Mouse (Mus musculus) forebrain, embryonic 16.5 days (tissue): ENCODE results near the gene Lect2. TPM values are rescaled to one million over a fixed set of nuclear protein-coding genes. Genes with fewer than 3 reads are reported as not detected.

Experiments used
- ATAC-seq: fragments of 200-750 bp; cut with Nextera tagmentation; 2 replicates; pipeline ENCODE4 v1.8.0; 2017; ENCODE audit warnings: mild to moderate bottlenecking, moderate library complexity
- H3K27ac ChIP-seq: fragments of 300-500 bp; sonication (generic); 2 replicates; pipeline ENCODE4 v1.5.1; 2014; ENCODE audit warnings: low read length, control low read depth
- H3K27me3 ChIP-seq: fragments of 300-500 bp; sonication (generic); replicated peaks from 2 replicates; pipeline ENCODE4 v1.6.1; 2014; ENCODE audit warnings: low read length; ENCODE audit not compliant: control insufficient read depth, insufficient read depth
- H3K36me3 ChIP-seq: fragments of 300-500 bp; sonication (generic); 2 replicates; pipeline ENCODE4 v1.6.1; 2014; ENCODE audit not compliant: control insufficient read depth, insufficient read depth
- H3K4me1 ChIP-seq: fragments of 300-500 bp; sonication (generic); replicated peaks from 2 replicates; pipeline ENCODE4 v1.6.1; 2014; ENCODE audit warnings: low read length; ENCODE audit not compliant: control insufficient read depth, insufficient read depth
- H3K4me2 ChIP-seq: fragments of 300-500 bp; sonication (generic); 2 replicates; pipeline ENCODE4 v1.6.1; 2014; ENCODE audit warnings: mild to moderate bottlenecking, low read length, control low read depth
- H3K4me3 ChIP-seq: fragments of 300-500 bp; sonication (generic); replicated peaks from 2 replicates; pipeline ENCODE4 v1.5.1; 2014; ENCODE audit warnings: mild to moderate bottlenecking, low read length, control low read depth
- H3K9ac ChIP-seq: fragments of 300-500 bp; sonication (generic); replicated peaks from 2 replicates; pipeline ENCODE4 v1.6.1; 2014; ENCODE audit warnings: low read depth, low read length, control low read depth
- H3K9me3 ChIP-seq: fragments of 300-500 bp; sonication (generic); 2 replicates; pipeline ENCODE4 v1.6.1; 2016; ENCODE audit warnings: low read length; ENCODE audit not compliant: control insufficient read depth
- WGBS: fragments of 180-500 bp; shearing (Covaris S2); extraction: QIAGEN DNeasy Blood & Tissue Kit; methylation state at CpG from one replicate; pipeline ENCODE4 v1.1.7; 2014; 5-methylcytosine and 5-hydroxymethylcytosine counted together
- polyA plus RNA-seq: library from polyadenylated mRNA; unstranded; fragments of >200 nt; fragmentation: Nextera tagmentation; extraction: Ambion mirVana; gene quantifications from 2 replicates; pipeline ENCODE4 v1.2.1, GENCODE M21; 2015

Lect2 gene
- polyA plus RNA-seq, 1 experiment from 2014 or later, result not detected

GRCm38 (mm10) chr13:56506871-56507496 lies 41.3 kb downstream of the Lect2 start:
- WGBS, result 68% methylated on average over 6 of the region's 6 CpGs
- no peak for ATAC-seq
- no peaks in the 10 kb centered on the region for H3K36me3 ChIP-seq

GRCm38 (mm10) chr13:56501866-56502420 lies 46.4 kb downstream of the Lect2 start:
- Histone ChIP-seq H3K4me3 (no peak overlapping the region), H3K9me3 (no peaks in the 10 kb centered on the region), H3K9ac (no peak overlapping the region), H3K4me1 (no peaks in the 10 kb centered on the region), H3K4me2 (no peak overlapping the region), H3K27ac (no peak overlapping the region), H3K36me3 (no peaks in the 10 kb centered on the region), H3K27me3 (no peaks in the 10 kb centered on the region)
- 75% methylated on average over 6 of the region's 6 CpGs for WGBS
- no peak for ATAC-seq

More at GRCm38 (mm10) chr13:56506871-56507496, 41.3 kb downstream of the Lect2 start:
- Histone ChIP-seq H3K27ac (no peak overlapping the region), H3K9me3 (no peaks in the 10 kb centered on the region), H3K27me3 (no peaks in the 10 kb centered on the region), H3K4me2 (no peak overlapping the region), H3K4me1 (no peaks in the 10 kb centered on the region), H3K9ac (no peak overlapping the region), H3K4me3 (no peak overlapping the region)

- Histone ChIP-seq H3K9me3 (no peaks in the 10 kb centered on the region), H3K4me1 (no peaks in the 10 kb centered on the region), H3K9ac (no peak overlapping the region), H3K27ac (no peak overlapping the region), H3K27me3 (no peaks in the 10 kb centered on the region), H3K4me2 (no peak overlapping the region), H3K36me3 (no peaks in the 10 kb centered on the region), H3K4me3 (no peak overlapping the region)
- ATAC-seq, result no peak
- WGBS, result 91% methylated on average over 8 of the region's 8 CpGs
Measured at GRCm38 (mm10) chr13:56500636-56501035, 47.7 kb downstream of the Lect2 start.

- H3K4me2 ChIP-seq, result no peak overlapping the region
- no peak overlapping the region for H3K9ac ChIP-seq
- no peak overlapping the region for H3K4me3 ChIP-seq
- H3K27me3 ChIP-seq, result no peaks in the 10 kb centered on the region
- WGBS, result 81% methylated on average over 3 of the region's 3 CpGs
- no peak for ATAC-seq
- no peaks in the 10 kb centered on the region for H3K9me3 ChIP-seq
- no peaks in the 10 kb centered on the region for H3K4me1 ChIP-seq
- H3K27ac ChIP-seq, result no peak overlapping the region
- no peaks in the 10 kb centered on the region for H3K36me3 ChIP-seq
Measured at GRCm38 (mm10) chr13:56500132-56500531, 48.2 kb downstream of the Lect2 start.

- H3K27me3 ChIP-seq, result no peaks in the 10 kb centered on the region
- H3K4me1 ChIP-seq, result no peaks in the 10 kb centered on the region
- H3K9me3 ChIP-seq, result 0 out of 2 replicates have a peak, but pooled peaks cover 3% of the 10 kb centered on the region
- H3K4me3 ChIP-seq, result no peak overlapping the region
- ATAC-seq, result no peak
- no peak overlapping the region for H3K4me2 ChIP-seq
- 11% methylated on average over 3 of the region's 3 CpGs for WGBS
- no peak overlapping the region for H3K9ac ChIP-seq
- H3K36me3 ChIP-seq, result no peaks in the 10 kb centered on the region
- H3K27ac ChIP-seq, result no peak overlapping the region
Measured at GRCm38 (mm10) chr13:56494440-56494839, 53.9 kb downstream of the Lect2 start.

Other genes with a start within 250 kb of the Lect2 start
- not detected in 2 replicates for gene Gm3045, start 121.9 kb downstream of the Lect2 start, polyA plus RNA-seq
- gene Slc25a48, start 110.1 kb downstream of the Lect2 start, polyA plus RNA-seq, result not detected in 2 replicates
- gene Il9, start 66.3 kb downstream of the Lect2 start, polyA plus RNA-seq, result not detected in 2 replicates
- gene Fbxl21, start 26.0 kb downstream of the Lect2 start, polyA plus RNA-seq, result 1.8 and 2.9 TPM in 2 replicates
- 3.8 and 4.7 TPM in 2 replicates for gene Tgfbi, start 61.0 kb upstream of the Lect2 start, polyA plus RNA-seq
- 32.9 and 37.6 TPM in 2 replicates for gene Smad5, start 154.5 kb upstream of the Lect2 start, polyA plus RNA-seq
- 0.99 and 1.1 TPM in 2 replicates for gene Gm45623, start 205.3 kb upstream of the Lect2 start, polyA plus RNA-seq